Mouse (Mus musculus) T-helper 2 cell (primary cell): ENCODE measurements around the gene Cfc1.

Experiments used
- in situ Hi-C: fragments of 300-600 bp; cut with MboI, MseI; formaldehyde crosslinking; loops from one replicate; pipeline ENCODE4 v1.15.1; 2025; ENCODE audit warnings: high pct_unique_total_duplicates

Cfc1 gene

DNA sequence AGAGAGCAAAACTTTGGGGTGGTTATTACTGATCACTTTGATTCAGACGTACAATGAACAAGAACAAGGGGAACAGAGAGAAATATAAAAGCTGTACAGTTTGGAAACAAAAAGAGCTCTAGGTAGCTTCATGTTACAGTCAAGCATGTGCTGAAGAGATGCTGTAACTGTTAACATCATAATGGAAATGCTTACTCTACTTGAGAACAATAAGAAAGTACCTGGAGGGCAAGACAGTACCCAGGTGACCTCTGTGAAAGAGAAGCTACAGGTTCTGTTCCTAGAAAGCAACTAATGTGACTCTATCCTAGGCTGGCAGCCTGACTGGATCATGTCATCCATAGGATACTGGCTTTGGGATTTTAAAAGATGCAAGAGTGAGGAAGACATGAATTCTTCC is 11.6 kb downstream of the Cfc1 start:
- in situ Hi-C loops, result no loop called here

DNA sequence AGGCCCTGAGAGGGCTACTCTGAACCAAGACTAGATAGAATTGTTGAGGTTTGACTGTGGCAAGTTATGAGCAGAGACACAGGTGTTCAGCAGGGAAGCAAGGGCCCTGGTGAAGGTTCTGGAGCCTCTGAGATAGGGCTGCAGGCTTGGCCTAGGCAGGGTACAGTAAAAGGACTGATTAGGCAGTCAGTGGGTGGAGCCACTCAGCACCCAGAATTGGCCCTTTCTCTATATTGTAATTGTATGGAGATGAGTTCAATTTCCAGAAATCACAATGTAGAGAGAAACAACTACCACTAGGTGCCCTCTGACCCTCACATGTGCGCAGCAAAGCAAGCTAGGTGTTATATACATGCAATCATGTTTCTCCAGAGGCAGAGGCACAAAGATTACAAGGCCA is 18.2 kb downstream of the Cfc1 start:
- in situ Hi-C loops, result no loop called here

DNA sequence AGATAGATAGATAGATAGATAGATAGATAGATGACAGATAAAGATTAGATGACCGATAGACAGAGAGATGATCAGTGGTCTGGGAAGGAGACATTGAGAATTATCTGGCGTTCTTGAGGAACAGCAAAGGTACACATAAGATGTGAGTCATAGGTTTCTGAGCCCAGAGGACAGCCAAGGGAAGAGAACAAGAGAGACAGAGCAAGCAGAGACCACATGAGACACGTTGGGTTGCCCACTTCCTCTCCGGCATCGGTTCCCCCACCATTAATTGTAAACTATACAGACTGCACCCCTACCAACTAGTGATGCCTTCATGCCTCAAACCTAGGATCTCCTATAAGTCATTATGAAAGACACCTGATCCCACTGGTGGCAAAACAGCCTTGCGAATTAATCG is 18.8 kb downstream of the Cfc1 start:
- in situ Hi-C loops, result no loop called here

DNA sequence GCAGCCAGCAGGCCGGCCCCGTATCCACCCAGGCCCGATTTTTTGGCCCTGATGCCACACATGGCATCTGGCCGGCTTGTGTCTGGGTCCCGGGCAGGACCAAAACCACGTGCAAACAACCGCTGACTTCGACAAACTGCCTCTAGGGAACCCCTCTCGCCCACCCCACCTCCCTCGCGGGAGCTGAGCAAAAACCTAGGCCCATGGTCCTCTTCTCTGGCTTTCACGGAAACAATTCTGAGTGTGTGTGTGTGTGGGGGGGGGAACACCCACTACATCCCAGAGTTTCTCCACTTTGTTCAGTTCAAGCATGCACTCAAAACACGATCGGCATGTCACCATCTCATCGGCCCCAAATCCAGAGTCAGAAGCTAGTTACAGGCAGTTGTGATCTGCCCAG is 25.4 kb downstream of the Cfc1 start, which contains the start of gene Prss40:
TSS of gene Prss40 (minus strand) at position 101 of the 400 bp plus-strand sequence.
- in situ Hi-C loops, result no loop called here

DNA sequence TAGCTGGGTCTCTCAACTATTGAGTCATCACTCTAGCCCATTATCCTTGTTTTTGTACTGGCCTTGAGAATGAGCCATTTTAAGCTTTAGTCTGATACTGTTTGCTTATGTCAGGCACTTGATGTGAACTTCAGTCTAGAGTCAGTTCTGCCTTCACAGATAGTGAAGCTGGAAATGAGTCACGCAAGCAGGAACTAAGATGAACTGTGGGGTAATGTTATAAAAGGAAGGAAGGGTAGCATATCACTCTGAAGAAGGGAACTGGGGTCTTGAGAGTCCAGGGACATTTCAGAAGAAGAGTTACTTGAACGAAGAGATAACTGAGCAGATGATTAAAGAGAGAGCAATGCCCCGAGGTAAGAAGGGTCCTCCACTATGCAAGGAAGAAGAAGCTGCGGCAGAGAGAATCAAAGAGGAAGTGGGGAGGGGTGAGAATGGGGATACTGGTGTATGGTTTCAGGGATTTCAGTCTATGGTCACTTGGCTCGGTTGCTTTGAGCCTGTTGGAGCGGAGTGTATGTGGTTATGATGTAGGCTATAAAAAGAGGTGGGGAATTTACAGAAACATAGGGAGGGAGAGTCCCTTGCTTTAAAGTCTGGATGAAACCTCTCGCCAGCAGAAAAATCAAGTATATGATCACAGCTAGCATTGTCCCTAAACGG is 29.1 kb downstream of the Cfc1 start:
- in situ Hi-C loops, result no loop called here

DNA sequence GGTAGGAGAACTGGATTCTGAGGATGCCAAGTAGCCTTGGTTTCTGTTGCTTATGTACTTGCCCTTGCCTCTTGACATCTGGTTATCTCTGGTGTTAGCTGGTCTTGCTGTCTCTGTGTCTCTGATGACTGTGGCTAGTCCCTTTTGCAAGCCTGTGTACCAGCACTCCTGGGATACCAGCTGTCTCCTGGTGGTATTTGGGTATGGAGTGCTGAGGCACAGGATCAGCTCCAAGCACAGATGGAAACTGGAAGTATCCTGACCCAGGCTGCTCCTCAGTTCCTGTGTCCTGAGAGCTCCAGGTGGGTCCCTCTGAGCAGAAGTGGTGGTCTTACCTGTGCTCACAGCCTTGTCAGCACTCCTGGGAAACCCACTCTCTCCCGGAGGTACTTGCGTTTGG is 32.7 kb downstream of the Cfc1 start:
- in situ Hi-C loops, result no loop called here

DNA sequence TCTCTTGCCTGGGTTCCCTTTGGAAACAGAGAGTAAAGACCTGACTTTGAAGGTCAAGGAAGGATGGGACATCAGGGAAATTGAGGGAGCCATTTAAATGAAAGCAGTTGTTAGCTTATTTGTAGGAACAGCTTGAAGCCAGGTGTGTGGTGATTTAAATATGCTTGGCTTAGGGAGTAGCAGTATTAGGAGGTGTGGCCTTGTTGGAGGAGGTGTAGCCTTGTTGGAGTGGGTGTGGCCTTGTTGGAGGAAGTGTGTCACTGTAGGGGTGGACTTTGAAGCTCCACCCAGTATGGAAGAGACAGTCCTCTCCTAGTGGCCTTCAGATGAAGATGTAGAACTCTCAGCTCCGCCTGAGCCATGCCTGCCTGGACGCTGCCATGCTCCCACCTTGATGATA is 34.4 kb downstream of the Cfc1 start:
- in situ Hi-C loops, result no loop called here

DNA sequence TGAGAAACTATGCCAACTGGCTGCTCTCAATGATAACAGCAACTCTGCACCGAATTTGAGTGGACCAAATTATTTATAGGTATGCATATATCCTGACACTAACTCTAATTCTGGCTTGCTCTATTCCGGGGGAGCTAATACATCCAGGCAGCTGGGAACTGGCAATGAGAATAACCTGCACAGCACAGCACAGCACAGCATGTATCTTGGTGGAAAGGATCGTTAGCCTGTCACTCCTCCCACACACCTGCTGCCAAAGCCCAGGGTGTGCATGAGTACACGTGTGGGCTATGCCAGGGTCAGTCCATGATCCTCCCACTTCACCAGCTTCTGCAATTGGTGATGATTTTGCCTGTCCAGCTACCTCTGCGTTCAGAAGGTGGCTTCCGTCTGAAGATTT is 36.0 kb downstream of the Cfc1 start:
- in situ Hi-C loops, result no loop called here

DNA sequence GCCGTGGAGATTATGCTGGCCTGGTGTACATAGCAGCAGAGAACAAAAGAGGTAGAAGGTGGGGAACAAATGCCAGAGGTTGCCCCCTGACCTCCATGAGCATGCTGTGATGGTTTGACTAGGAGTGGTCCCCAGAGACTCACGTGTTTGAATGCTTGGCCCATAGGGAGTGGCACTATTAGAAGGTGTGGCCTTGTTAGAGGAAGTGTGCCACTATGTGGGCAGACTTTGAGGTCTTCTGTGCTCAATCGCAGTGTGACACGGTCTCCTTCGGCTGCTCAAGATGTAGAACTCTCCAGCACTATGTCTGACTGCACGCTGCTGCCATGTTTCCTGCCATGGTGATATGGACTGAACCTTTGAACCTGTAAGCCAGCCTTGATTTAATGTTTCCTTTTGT is 37.8 kb downstream of the Cfc1 start:
- in situ Hi-C loops, result no loop called here

DNA sequence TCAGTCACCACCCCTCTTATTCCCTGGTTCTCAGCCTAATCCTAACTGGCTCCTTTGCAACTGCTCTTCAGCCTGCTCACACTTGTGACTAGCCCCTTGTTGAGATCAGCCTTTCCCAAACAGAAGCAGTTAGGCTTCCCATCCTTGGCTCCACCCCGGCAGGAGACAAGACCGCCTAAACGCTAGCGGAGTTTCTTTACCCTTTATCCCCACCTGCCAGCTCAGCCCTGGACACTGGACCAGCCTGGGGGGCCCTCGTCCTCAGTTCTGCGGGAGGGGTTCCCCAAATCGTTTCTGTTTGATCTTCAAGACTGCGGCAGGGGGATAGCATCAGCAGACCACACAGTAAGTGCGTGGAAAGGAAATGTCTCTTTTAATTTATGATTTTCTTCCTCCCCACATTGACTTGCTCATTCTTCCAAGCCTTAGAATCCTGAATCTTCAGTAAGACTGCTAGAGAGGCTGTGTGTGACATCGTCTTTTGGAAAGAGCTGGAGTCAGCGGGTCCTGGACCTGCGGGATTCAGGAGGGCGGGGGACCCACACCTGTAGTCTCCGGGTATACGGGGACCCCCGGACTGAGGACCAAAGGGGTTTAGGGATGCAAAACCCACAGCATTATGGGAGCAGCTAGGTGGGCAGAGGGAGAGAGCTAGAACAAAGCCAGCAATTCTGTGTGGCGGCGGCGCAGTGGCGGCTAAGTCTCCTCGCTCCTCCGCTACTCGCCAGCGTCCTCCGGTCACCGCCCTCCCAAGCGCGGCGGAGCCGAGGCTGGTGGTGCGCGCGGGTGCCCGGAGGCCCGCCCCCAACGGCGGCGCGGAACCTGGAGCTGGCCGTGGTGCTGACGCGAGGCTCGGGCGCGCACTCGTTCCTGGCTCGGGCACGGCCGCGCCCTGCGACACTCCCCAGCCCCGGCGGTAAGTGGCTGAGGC is 43.7 kb downstream of the Cfc1 start, which contains the start of gene Amer3:
TSS of gene Amer3 (plus strand) at position 807 of the 931 bp plus-strand sequence.
- in situ Hi-C loops, result no loop called here

DNA sequence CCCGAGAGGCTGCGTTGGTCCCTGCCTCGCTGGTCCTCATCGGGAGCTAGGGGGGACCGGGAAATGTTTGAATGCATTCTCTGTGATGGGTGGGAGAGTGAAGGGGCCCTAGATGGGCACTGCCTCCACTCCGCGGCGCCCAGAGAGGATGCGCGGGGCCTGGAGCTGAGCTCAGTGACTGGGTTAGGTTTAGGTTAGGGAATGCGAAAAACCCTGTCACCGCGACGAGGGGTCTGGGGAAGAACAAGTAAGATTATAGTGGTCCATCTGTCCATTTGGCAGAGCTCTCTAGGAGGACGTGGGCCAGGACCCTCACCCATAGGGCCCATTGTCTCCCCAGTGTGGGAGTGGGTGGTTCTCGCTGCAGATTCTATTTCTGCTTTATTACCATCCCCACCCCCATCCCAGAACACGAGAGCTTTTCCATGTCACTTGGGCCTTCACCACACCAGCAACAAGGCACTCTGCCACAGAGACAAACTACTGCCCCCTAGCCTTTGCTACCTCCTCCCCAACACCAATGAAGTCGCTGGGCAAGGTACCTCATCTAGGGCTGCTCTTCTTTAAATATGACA is 44.4 kb downstream of the Cfc1 start:
- in situ Hi-C loops, result no loop called here

DNA sequence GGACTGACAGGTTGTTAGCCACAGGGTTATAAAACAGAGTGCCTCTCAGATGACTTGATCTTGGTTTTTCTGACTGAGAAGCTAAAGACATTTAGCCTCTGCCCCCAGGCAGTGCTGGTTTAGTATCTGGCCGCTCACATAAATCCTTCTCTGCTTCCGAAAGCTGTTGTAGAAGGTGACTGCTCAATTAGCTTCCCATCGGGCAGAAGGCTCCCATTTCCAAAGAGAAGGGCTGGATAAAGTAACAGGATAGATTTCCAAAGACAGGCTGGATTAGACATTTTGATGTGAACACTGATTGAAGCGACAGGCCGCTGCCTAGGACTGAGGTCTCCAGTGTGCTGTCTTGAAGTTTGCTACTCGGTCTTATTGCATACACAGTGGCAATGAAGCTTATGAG is 46.8 kb downstream of the Cfc1 start:
- in situ Hi-C loops, result no loop called here

DNA sequence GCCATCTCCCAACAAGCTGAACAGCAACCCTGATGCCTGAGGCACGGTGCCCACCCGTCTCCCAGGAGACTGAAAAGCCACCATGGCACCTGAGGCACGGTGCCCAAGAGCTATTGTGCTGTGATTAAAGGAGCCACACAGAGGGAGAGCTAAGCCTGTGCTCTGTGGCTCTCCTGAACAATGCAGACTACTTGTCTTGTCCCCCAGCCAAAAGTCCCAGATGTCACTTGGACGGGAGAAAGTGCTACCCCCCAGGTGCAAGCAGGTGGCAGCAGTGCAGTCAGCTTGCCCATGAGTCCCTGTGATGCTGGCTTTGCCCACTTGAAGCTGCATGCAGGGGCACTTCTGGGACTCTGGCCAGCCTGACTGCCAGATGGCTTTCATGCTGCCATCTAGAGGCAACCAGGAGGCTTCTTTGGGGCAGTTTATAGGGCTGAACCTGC is 48.4 kb downstream of the Cfc1 start:
- in situ Hi-C loops, result no loop called here

DNA sequence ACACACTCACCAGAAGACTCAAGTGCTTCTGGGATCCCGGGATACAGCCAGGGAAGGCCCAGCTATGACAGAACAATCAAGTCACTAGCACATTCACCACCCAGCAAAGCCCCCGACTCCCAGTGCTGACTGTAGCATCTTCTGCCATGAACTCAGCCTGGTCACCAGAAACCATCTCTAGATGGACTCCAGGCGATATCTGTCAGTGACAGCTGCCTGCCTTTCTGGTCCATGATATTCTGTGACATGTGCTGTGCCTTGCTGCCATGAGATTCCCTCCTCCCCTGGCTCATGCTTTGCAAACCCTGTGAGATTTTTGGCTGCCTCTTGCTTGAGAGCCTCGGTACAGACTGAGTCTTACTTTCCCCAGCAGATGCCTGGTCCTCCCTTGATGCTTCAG is 49.3 kb downstream of the Cfc1 start:
- in situ Hi-C loops, result no loop called here

DNA sequence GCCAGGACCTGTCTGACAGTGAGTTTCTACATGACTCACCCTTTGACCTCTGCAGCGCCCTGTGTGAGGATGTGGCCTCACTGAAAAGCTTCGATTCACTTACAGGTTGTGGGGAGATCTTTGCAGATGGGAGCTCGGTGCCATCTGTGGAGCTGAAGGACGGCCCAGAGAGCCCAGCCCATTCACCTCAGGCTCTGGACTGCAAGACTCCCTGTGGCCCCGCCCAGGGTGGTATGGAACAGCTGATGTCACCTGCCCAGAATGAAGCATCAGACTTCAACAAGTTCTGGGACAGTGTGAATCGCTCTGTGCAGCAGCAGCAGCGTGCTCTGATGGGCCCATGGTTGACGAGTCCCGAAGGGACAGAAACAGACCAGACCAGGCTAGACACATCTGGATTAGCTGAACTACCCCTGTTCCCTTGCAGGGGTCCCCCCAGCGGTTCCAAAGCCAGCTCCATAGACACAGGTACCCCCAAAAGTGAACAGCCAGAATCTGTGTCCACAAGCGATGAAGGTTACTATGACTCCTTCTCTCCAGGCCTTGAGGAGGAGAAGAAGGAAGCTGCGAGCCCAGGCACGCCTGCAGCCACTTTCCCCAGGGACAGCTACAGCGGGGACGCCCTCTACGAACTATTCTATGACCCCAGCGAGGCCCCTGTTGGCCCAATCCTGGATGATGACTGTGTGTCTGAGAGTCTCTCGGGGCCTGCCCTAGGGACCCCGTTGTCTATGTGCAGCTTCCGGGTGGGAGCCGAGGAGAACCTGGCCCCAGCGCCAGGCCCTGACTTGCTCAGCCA is 52.0 kb downstream of the Cfc1 start:
- in situ Hi-C loops, result no loop called here
